Mouse (Mus musculus): Measurements from ENCODE around the gene Katnb1. TPM values are rescaled to one million over a fixed set of nuclear protein-coding genes. Genes with fewer than 3 reads are reported as not detected.

Katnb1 gene
- polyA plus RNA-seq, 1 experiment from 2014 or later: 38.8 TPM

GRCm38 (mm10) chr8:95093574-95093973 lies 12.6 kb downstream of the Katnb1 start:
- WGBS: 94% methylated on average over 4 of the region's 4 CpGs
- no peaks in the 10 kb centered on the region for H3K4me1 ChIP-seq (replicated peaks)
- no peak for ATAC-seq
- peaks cover 100% of the 10 kb centered on the region for H3K36me3 ChIP-seq
- H3K27me3 ChIP-seq: no peaks in the 10 kb centered on the region
- no peak overlapping the region for H3K9ac ChIP-seq (replicated peaks)
- H3K4me3 ChIP-seq (replicated peaks): no peak overlapping the region
- no peaks in the 10 kb centered on the region for H3K9me3 ChIP-seq
- H3K27ac ChIP-seq: no peak overlapping the region
- H3K4me2 ChIP-seq (replicated peaks): no peak overlapping the region

GRCm38 (mm10) chr8:95099009-95099408 lies 18.0 kb downstream of the Katnb1 start:
- peak; percentile 54 for ATAC-seq
- Histone ChIP-seq H3K27ac (no peak overlapping the region), H3K4me1 (replicated peaks) (no peaks in the 10 kb centered on the region), H3K9me3 (no peaks in the 10 kb centered on the region), H3K4me3 (replicated peaks) (no peak overlapping the region), H3K36me3 (peaks cover 97% of the 10 kb centered on the region), H3K4me2 (replicated peaks) (no peak overlapping the region), H3K9ac (replicated peaks) (no peak overlapping the region), H3K27me3 (no peaks in the 10 kb centered on the region)
- 22% methylated on average over 5 of the region's 5 CpGs for WGBS

GRCm38 (mm10) chr8:95101972-95102371 lies 21.0 kb downstream of the Katnb1 start:
- Histone ChIP-seq H3K27me3 (no peaks in the 10 kb centered on the region), H3K36me3 (peaks cover 81% of the 10 kb centered on the region), H3K9me3 (no peaks in the 10 kb centered on the region), H3K4me3 (replicated peaks) (no peak overlapping the region), H3K4me1 (replicated peaks) (no peaks in the 10 kb centered on the region), H3K9ac (replicated peaks) (no peak overlapping the region), H3K27ac (no peak overlapping the region), H3K4me2 (replicated peaks) (no peak overlapping the region)
- 66% methylated on average over 4 of the region's 4 CpGs for WGBS
- 0 out of 2 replicates have a peak, but pooled peaks have one; percentile 30 for ATAC-seq

GRCm38 (mm10) chr8:95107306-95107705 lies 26.3 kb downstream of the Katnb1 start:
- no peaks in the 10 kb centered on the region for H3K9me3 ChIP-seq
- H3K4me2 ChIP-seq (replicated peaks): no peak overlapping the region
- no peak overlapping the region for H3K9ac ChIP-seq (replicated peaks)
- 81% methylated on average over 13 of the region's 13 CpGs for WGBS
- H3K36me3 ChIP-seq: peaks cover 41% of the 10 kb centered on the region
- no peaks in the 10 kb centered on the region for H3K27me3 ChIP-seq
- no peak overlapping the region for H3K4me3 ChIP-seq (replicated peaks)
- no peak overlapping the region for H3K27ac ChIP-seq
- no peak for ATAC-seq
- H3K4me1 ChIP-seq (replicated peaks): 0 out of 2 replicates have a peak, but pooled peaks cover 4% of the 10 kb centered on the region

GRCm38 (mm10) chr8:95112594-95112993 lies 31.6 kb downstream of the Katnb1 start:
- H3K4me1 ChIP-seq (replicated peaks): 0 out of 2 replicates have a peak, but pooled peaks cover 4% of the 10 kb centered on the region
- no peak overlapping the region for H3K4me3 ChIP-seq (replicated peaks)
- no peak overlapping the region for H3K9ac ChIP-seq (replicated peaks)
- WGBS: 82% methylated on average over 3 of the region's 3 CpGs
- no peaks in the 10 kb centered on the region for H3K9me3 ChIP-seq
- no peak overlapping the region for H3K4me2 ChIP-seq (replicated peaks)
- H3K27me3 ChIP-seq: no peaks in the 10 kb centered on the region
- no peak for ATAC-seq
- peaks cover 13% of the 10 kb centered on the region; the same call in 1 of the 2 replicates for H3K36me3 ChIP-seq
- no peak overlapping the region for H3K27ac ChIP-seq

GRCm38 (mm10) chr8:95113108-95113507 lies 32.1 kb downstream of the Katnb1 start:
- Histone ChIP-seq H3K4me3 (replicated peaks) (no peak overlapping the region), H3K27me3 (no peaks in the 10 kb centered on the region), H3K27ac (no peak overlapping the region), H3K4me2 (replicated peaks) (no peak overlapping the region), H3K4me1 (replicated peaks) (0 out of 2 replicates have a peak, but pooled peaks cover 4% of the 10 kb centered on the region), H3K9ac (replicated peaks) (no peak overlapping the region), H3K9me3 (no peaks in the 10 kb centered on the region), H3K36me3 (peaks cover 9% of the 10 kb centered on the region; the same call in 1 of the 2 replicates)
- 0 out of 2 replicates have a peak, but pooled peaks have one; percentile 34 for ATAC-seq
- WGBS: 80% methylated on average over 4 of the region's 4 CpGs

- Histone ChIP-seq H3K4me1 (replicated peaks) (0 out of 2 replicates have a peak, but pooled peaks cover 4% of the 10 kb centered on the region), H3K4me3 (replicated peaks) (no peak overlapping the region), H3K36me3 (0 out of 2 replicates have a peak, but pooled peaks cover 7% of the 10 kb centered on the region), H3K4me2 (replicated peaks) (no peak overlapping the region), H3K9ac (replicated peaks) (no peak overlapping the region), H3K27me3 (no peaks in the 10 kb centered on the region), H3K27ac (no peak overlapping the region), H3K9me3 (no peaks in the 10 kb centered on the region)
- 66% methylated on average over 3 of the region's 3 CpGs for WGBS
- peak; percentile 65 for ATAC-seq
Measured at GRCm38 (mm10) chr8:95113750-95114149, 32.8 kb downstream of the Katnb1 start.

- no peak for ATAC-seq
- H3K4me2 ChIP-seq (replicated peaks): no peak overlapping the region
Measured at GRCm38 (mm10) chr8:95123455-95123854, 42.5 kb downstream of the Katnb1 start.

GRCm38 (mm10) chr8:95126497-95126896 lies 45.5 kb downstream of the Katnb1 start:
- H3K4me2 ChIP-seq (replicated peaks): no peak overlapping the region
- H3K9ac ChIP-seq (replicated peaks): no peak overlapping the region
- H3K4me3 ChIP-seq (replicated peaks): no peak overlapping the region
- WGBS: 91% methylated on average over 11 of the region's 11 CpGs
- peaks cover 8% of the 10 kb centered on the region; the same call in 1 of the 2 replicates for H3K4me1 ChIP-seq (replicated peaks)
- H3K27me3 ChIP-seq: no peaks in the 10 kb centered on the region
- ATAC-seq: no peak
- no peaks in the 10 kb centered on the region for H3K9me3 ChIP-seq
- no peak overlapping the region for H3K27ac ChIP-seq
- H3K36me3 ChIP-seq: no peaks in the 10 kb centered on the region

More at GRCm38 (mm10) chr8:95123455-95123854, 42.5 kb downstream of the Katnb1 start:
- Histone ChIP-seq H3K9me3 (no peaks in the 10 kb centered on the region), H3K27me3 (no peaks in the 10 kb centered on the region), H3K9ac (replicated peaks) (no peak overlapping the region), H3K36me3 (no peaks in the 10 kb centered on the region), H3K4me3 (replicated peaks) (no peak overlapping the region), H3K27ac (no peak overlapping the region), H3K4me1 (replicated peaks) (peaks cover 8% of the 10 kb centered on the region; the same call in 1 of the 2 replicates)
- WGBS: 87% methylated on average over 5 of the region's 5 CpGs

- ATAC-seq: peak; percentile 67
- Histone ChIP-seq H3K9ac (replicated peaks) (no peak overlapping the region), H3K36me3 (peaks cover 3% of the 10 kb centered on the region; the same call in 1 of the 2 replicates), H3K4me2 (replicated peaks) (no peak overlapping the region), H3K27ac (no peak overlapping the region), H3K4me3 (replicated peaks) (no peak overlapping the region), H3K27me3 (no peaks in the 10 kb centered on the region), H3K9me3 (no peaks in the 10 kb centered on the region), H3K4me1 (replicated peaks) (0 out of 2 replicates have a peak, but pooled peaks cover 5% of the 10 kb centered on the region)
- WGBS: 57% methylated on average over 9 of the region's 9 CpGs
Measured at GRCm38 (mm10) chr8:95127658-95128057, 46.7 kb downstream of the Katnb1 start.

- Histone ChIP-seq H3K27me3 (no peaks in the 10 kb centered on the region), H3K4me3 (replicated peaks) (no peak overlapping the region), H3K9ac (replicated peaks) (no peak overlapping the region), H3K27ac (no peak overlapping the region), H3K9me3 (no peaks in the 10 kb centered on the region), H3K36me3 (peaks cover 11% of the 10 kb centered on the region; the same call in 1 of the 2 replicates), H3K4me2 (replicated peaks) (no peak overlapping the region), H3K4me1 (replicated peaks) (0 out of 2 replicates have a peak, but pooled peaks cover 5% of the 10 kb centered on the region)
- no peak for ATAC-seq
- WGBS: 90% methylated on average over 11 of the region's 11 CpGs
Measured at GRCm38 (mm10) chr8:95128750-95129260, 47.8 kb downstream of the Katnb1 start.

- no peak overlapping the region for H3K27ac ChIP-seq
- H3K4me1 ChIP-seq (replicated peaks): 0 out of 2 replicates have a peak, but pooled peaks cover 5% of the 10 kb centered on the region
- no peaks in the 10 kb centered on the region for H3K9me3 ChIP-seq
- 74% methylated on average over 15 of the region's 15 CpGs for WGBS
- peaks cover 2% of the 10 kb centered on the region; the same call in 1 of the 2 replicates for H3K27me3 ChIP-seq
- H3K4me2 ChIP-seq (replicated peaks): no peak overlapping the region
- no peak overlapping the region for H3K9ac ChIP-seq (replicated peaks)
- H3K4me3 ChIP-seq (replicated peaks): no peak overlapping the region
- no peak for ATAC-seq
- H3K36me3 ChIP-seq: peaks cover 14% of the 10 kb centered on the region
Measured at GRCm38 (mm10) chr8:95130966-95131537, 50.1 kb downstream of the Katnb1 start.

Data from midbrain, embryonic 13.5 days (tissue).